9 mouse cellular contexts compared by ENCODE assay signal in genomic region chr8:125595571-125596508, GRCm38 (mm10). TPM values are rescaled to one million over a fixed set of nuclear protein-coding genes. Genes with fewer than 3 reads are reported as not detected.
DNase-seq lines count a peak whose midpoint lies in the region; ATAC-seq and TF ChIP-seq lines count a peak whose summit lies in the region.
"Had no signal": no experiment of that assay in that cellular context is flagged by ENCODE, and none has a peak within 500 bp of the region (broad histone marks: within the 10 kb centered on the region; RNA-seq: fewer than 3 reads in every experiment).

No protein-coding gene starts in this region.

- ATAC-seq in granulocyte monocyte progenitor cell, adult 5-6 weeks (replicated peaks; ENCODE audit: poor library complexity, severe bottlenecking), result peak; percentile 43
- peak; percentile 53; the same call in 1 of the 2 replicates for ATAC-seq in megakaryocyte, adult 5-6 weeks (ENCODE audit: poor library complexity, severe bottlenecking)

- no peak for TF ChIP-seq CTCF in gastrocnemius, adult 2 months (IDR thresholded peaks at IDR 0.05)

- no peaks in the 10 kb centered on the region for H3K27me3 ChIP-seq in forebrain, embryonic 10.5 days (ENCODE audit: poor library complexity, severe bottlenecking)

- H3K4me3 ChIP-seq in gastrocnemius, adult 2 months, result peak overlapping the region; percentile 48
- H3K4me3 ChIP-seq in forebrain, embryonic 10.5 days, result no peak overlapping the region
- H3K4me3 ChIP-seq: erythroblast, embryonic 14.5 days had no signal

- intact Hi-C loops in gastrocnemius, adult 2 months (cut with DNase I), result no loop called here

- peak overlapping the region; percentile 24 for H3K27ac ChIP-seq in gastrocnemius, adult 2 months
- H3K27ac ChIP-seq in forebrain, embryonic 10.5 days, result no peak overlapping the region

- DNase-seq in gastrocnemius, adult 2 months, result peak; percentile 48
- no peak for DNase-seq in gastrocnemius, postnatal 25 days
- peak; percentile 48 for DNase-seq in testis, postnatal 10 days (ENCODE audit: low spot score)
- no peak for DNase-seq in testis, postnatal 14 days (ENCODE audit: low spot score)
- no peak for DNase-seq in B cell, adult 2 months
- DNase-seq in forebrain, embryonic 10.5 days (ENCODE audit: extremely low spot score, low spot score), result no peak

- H3K9me3 ChIP-seq in forebrain, embryonic 10.5 days, result no peaks in the 10 kb centered on the region

- 70% methylated on average over 17 of the region's 17 CpGs for WGBS in forebrain, embryonic 10.5 days

- H3K4me1 ChIP-seq in forebrain, embryonic 10.5 days, result peaks cover 27% of the 10 kb centered on the region

- no peaks in the 10 kb centered on the region for H3K36me3 ChIP-seq in forebrain, embryonic 10.5 days (replicated peaks)

RNA-seq across cellular contexts. Expression of gene Sipa1l2, which starts 26.2 kb away (rescaled TPM):
- total RNA-seq in gastrocnemius, adult 2 months (2021), result 10 to 100 TPM in 1 of 2 experiments, 1 to 10 TPM in 1; 4.5 to 10.8 TPM
- total RNA-seq in gastrocnemius, postnatal 25 days (2021), result 1 to 10 TPM; 5.5 to 8.2 TPM
- 1.0 and 1.4 TPM in 2 replicates for total RNA-seq in granulocyte monocyte progenitor cell, adult 5-6 weeks (2014; fragmentation: Nextera tagmentation)
- 1.9 and 2.4 TPM in 2 replicates for total RNA-seq in granulocyte monocyte progenitor cell, adult 5-6 weeks (2017)
- 5.2 and 7.4 TPM in 2 replicates for total RNA-seq in megakaryocyte, adult 5-6 weeks (2015)
- total RNA-seq in megakaryocyte, adult 5-6 weeks (2017), result 10.9 and 11.6 TPM in 2 replicates
- 13.1 and 15.4 TPM in 2 replicates for polyA plus RNA-seq in forebrain, embryonic 10.5 days (2016; fragmentation: Nextera tagmentation; extraction: Ambion mirVana)

Comparison
In these comparisons a context has a peak if more than half of its experiments do, and no peak if none do; other contexts are left out.
1. DNase-seq: peak in gastrocnemius, adult 2 months (single experiment) and testis, postnatal 10 days (single experiment); none in gastrocnemius, postnatal 25 days (single experiment), testis, postnatal 14 days (single experiment), B cell, adult 2 months (0 of 2) and forebrain, embryonic 10.5 days (single experiment).